Mouse (Mus musculus) cortical plate, adult 2 months (tissue): ENCODE data around the gene Gm21988.
A peak's percentile ranks its signal among the peaks of the same experiment; 100 is the strongest.

ENCODE experiments used
- CTCF ChIP-seq: fragments of 200-500 bp; IDR thresholded peaks from 2 replicates; pipeline ENCODE4 v1.5.1; 2011; ENCODE audit warnings: mild to moderate bottlenecking, control low read depth, low read length; ENCODE audit not compliant: insufficient read depth; ENCODE audit errors: extremely low read depth
- POLR2A ChIP-seq: fragments of 200-500 bp; IDR thresholded peaks from 2 replicates; pipeline ENCODE4 v1.6.1; 2011; ENCODE audit warnings: mild to moderate bottlenecking, low read length, control low read depth; ENCODE audit not compliant: insufficient read depth; ENCODE audit errors: extremely low read depth

DNA sequence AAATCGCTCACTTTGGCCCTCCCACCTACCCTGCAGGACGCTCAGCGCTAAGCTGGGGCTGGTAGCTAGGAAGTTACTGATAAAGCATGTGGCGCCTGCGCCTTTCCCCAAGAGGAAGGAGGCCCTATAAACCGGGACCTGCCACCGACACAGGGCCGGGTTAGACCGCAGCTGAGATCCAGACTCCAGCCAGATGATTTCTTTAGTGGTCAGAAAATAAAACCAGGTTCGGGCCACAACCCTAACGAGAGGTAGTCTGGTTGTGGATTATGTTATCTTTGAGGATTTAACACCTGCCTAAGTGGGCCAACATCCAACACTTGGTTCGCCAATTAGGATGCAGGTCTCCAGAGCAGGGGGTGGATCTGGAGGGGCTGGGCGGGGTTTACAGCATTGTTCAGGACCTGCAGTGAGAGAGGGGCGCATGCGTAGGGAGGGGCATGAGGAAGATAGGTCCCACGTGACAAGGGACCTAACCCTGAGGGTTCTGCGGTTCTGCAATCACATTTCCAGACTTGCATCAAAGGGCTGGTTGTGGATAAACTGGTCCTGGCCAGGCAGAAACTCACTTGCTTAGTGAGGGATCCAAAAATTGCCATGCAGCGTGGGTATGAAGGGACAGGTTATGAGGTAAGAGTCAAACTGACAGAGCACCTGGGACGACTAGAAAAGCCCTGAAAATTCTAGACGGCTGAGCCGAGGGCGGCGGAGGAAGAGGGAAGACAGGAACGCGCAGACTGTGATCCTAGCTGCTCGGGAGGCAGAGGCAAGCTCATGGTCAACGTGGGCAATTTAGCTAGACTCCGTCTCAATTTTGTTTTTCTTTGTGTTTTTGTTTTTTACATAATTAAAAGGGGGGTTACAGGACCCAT, 18.7 kb downstream of the Gm21988 start, which contains the start of gene Slc16a13:
- peak; percentile 100 for TF ChIP-seq POLR2A
- no peak for TF ChIP-seq CTCF
